Mouse (Mus musculus): Measurements from ENCODE around the gene Nup88.

- TF ChIP-seq CTCF (IDR thresholded peaks at IDR 0.05; ENCODE audit: insufficient read depth, low read length) (no peak), POLR2A (IDR thresholded peaks at IDR 0.05; ENCODE audit: borderline replicate concordance, extremely low read depth, low read depth, low read length) (no peak)
Measured at GRCm38 (mm10) chr11:70954711-70955110, 15.1 kb downstream of the Nup88 start.

Measured in lung, adult 2 months (tissue).